Mouse (Mus musculus): Measurements from ENCODE around the gene Bpifb2. TPM values are rescaled to one million over a fixed set of nuclear protein-coding genes. Genes with fewer than 3 reads are reported as not detected.

Bpifb2 gene
- polyA plus RNA-seq, 1 experiment = not detected

GRCm38 (mm10) chr2:153906626-153907025 is 31.8 kb downstream of the Bpifb2 start:
- no peak for TF ChIP-seq GATA1 (IDR thresholded peaks at IDR 0.05; ENCODE audit: low read length)

GRCm38 (mm10) chr2:153914151-153914550 is 39.3 kb downstream of the Bpifb2 start:
- TF ChIP-seq GATA1 (IDR thresholded peaks at IDR 0.05; ENCODE audit: low read length) = no peak

- TF ChIP-seq GATA1 (IDR thresholded peaks at IDR 0.05; ENCODE audit: low read length) = no peak
Measured at GRCm38 (mm10) chr2:153917930-153918329, 43.1 kb downstream of the Bpifb2 start, which contains the start of gene Bpifb3. TSS of gene Bpifb3 (plus strand) at chr2:153918230.

GRCm38 (mm10) chr2:153921246-153921645 is 46.4 kb downstream of the Bpifb2 start:
- TF ChIP-seq GATA1 (IDR thresholded peaks at IDR 0.05; ENCODE audit: low read length) = no peak

DNA sequence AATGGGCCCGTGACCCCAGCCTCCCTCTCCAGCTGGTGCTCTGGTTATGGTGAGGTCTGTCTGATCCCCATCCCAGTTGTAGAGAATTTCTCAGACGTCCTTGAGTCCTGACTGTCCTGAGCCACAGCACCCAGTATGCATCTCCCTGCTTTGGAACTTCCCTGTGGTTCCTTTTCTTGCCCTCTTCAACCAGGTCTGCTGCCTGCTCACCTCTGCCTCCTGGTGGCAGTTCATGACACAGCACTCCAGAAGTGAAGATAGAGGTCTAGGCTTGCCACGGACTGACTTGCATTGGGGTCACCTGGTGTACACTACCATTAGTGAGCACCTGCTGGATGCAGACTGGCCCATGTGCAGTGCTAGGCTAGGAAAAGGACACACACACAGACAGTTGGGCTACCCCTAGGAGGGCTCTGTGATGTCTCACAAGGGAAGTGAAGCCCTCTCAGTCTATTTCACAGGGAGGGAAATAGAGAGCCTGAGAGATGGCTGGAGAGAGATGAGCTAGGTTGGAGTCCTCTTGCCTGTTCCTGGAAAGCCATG is 55.1 kb downstream of the Bpifb2 start:
- TF ChIP-seq GATA1 (IDR thresholded peaks at IDR 0.05; ENCODE audit: low read length) = no peak

GRCm38 (mm10) chr2:153931125-153931524 is 56.3 kb downstream of the Bpifb2 start:
- no peak for TF ChIP-seq GATA1 (IDR thresholded peaks at IDR 0.05; ENCODE audit: low read length)

GRCm38 (mm10) chr2:153933311-153933710 is 58.5 kb downstream of the Bpifb2 start:
- TF ChIP-seq GATA1 (IDR thresholded peaks at IDR 0.05; ENCODE audit: low read length) = no peak

DNA sequence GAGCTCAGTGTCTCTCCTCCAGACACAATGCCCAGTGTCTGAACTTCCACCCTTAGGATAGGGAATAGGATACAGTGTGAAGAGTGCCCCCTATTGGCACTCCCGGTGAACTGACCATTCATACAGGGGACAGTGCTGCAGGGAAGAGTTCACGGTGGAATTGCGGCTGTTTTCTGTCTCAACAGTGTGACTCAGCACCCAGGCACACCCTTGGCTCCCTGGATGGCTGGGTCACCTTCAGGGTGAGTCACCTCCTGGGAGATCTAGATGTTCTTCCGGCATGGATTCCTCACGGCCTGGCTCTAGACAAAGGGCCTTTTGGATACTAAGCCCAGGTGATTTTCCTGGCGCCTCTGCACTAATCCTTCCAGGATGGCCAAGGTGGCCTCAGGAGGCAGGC is 60.5 kb downstream of the Bpifb2 start:
- no peak for TF ChIP-seq GATA1 (IDR thresholded peaks at IDR 0.05; ENCODE audit: low read length)

DNA sequence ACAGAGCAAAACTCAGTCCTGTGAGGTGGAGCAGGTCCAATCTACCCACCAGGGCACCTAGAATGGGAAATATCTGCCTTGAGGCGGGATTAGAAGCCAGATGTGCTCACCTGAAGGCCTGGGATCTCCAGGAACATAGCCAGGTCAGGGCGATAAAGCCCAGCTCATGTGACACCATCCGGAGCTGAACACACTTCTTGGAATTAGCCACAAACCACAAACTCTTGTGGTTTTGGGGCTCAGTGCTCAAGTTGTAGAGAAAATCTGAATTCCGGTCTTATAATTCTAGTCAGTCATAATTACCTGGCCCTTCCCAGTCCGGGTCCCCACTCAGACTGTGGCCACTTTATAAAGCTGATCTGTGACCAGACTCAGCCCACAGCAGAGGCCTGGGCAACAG is 63.0 kb downstream of the Bpifb2 start, which contains the start of gene Bpifb4:
Gene Bpifb4 (plus strand): TSS at position 370 of the 400 bp plus-strand sequence.
- no peak for TF ChIP-seq GATA1 (IDR thresholded peaks at IDR 0.05; ENCODE audit: low read length)

DNA sequence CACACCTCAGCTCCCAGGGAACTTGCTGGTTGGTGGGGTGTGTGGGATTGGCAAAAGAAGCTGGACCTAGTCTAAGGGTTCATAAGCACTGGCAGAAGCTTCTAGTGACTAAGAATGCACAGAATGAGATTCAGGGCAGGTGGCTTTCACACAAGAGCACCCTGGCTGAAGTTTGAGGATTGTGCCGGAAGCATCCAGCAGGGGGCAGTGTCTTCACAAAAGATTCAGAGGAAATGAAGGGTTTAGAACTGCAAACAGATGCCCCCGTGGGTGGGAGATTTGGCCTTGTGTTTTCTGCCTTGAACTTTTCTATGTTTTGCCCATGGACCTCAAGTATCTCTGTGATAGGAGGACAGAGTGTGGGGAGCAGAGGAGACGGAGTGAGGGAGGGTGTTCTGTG is 68.7 kb downstream of the Bpifb2 start:
- no peak for TF ChIP-seq GATA1 (IDR thresholded peaks at IDR 0.05; ENCODE audit: low read length)

GRCm38 (mm10) chr2:153944567-153944966 is 69.7 kb downstream of the Bpifb2 start:
- no peak for TF ChIP-seq GATA1 (IDR thresholded peaks at IDR 0.05; ENCODE audit: low read length)

Other genes starting within 250 kb of the Bpifb2 start
- 30.1 and 30.2 TPM in 2 replicates for gene Commd7, start 242.3 kb upstream of the Bpifb2 start, polyA plus RNA-seq (2012)
- 23.6 and 28.7 TPM in 2 replicates for gene Dnmt3b, start 225.6 kb upstream of the Bpifb2 start, polyA plus RNA-seq (2012)
- gene Dnmt3c, start 178.4 kb upstream of the Bpifb2 start, polyA plus RNA-seq (2012) = 0.05 and 0.06 TPM in 2 replicates
- gene Mapre1, start 133.8 kb upstream of the Bpifb2 start, polyA plus RNA-seq (2012) = 2.6 and 4.4 TPM in 2 replicates
- gene Efcab8, start 95.1 kb upstream of the Bpifb2 start, polyA plus RNA-seq (2012) = 0.06 and 0.09 TPM in 2 replicates
- not detected in 2 replicates for gene Sun5, start 4.0 kb upstream of the Bpifb2 start, polyA plus RNA-seq (2012)
- gene Bpifb6, start 25.3 kb downstream of the Bpifb2 start, polyA plus RNA-seq (2012) = not detected in 2 replicates
- not detected in 2 replicates for gene Bpifb3, start 43.2 kb downstream of the Bpifb2 start, polyA plus RNA-seq (2012)
- gene Bpifb4, start 63.2 kb downstream of the Bpifb2 start, polyA plus RNA-seq (2012) = not detected in 2 replicates
- gene Bpifa6, start 99.9 kb downstream of the Bpifb2 start, polyA plus RNA-seq (2012) = not detected in 2 replicates
- not detected in 2 replicates for gene Bpifa2, start 133.2 kb downstream of the Bpifb2 start, polyA plus RNA-seq (2012)

Data from G1E-ER4 (cell line).